Mouse (Mus musculus) cerebellum, adult 2 months (tissue): Measurements from ENCODE around the gene Negr1.

Source experiments
- CTCF ChIP-seq: fragments of 200-500 bp; IDR thresholded peaks from 2 replicates; pipeline ENCODE4 v1.5.1; 2011; ENCODE audit warnings: low read depth, mild to moderate bottlenecking, control low read depth, low read length, moderate library complexity, borderline replicate concordance; ENCODE audit not compliant: insufficient read depth
- POLR2A ChIP-seq: fragments of 200-500 bp; IDR thresholded peaks from 2 replicates; pipeline ENCODE4 v1.6.1; 2011; ENCODE audit warnings: low read length, control low read depth, borderline replicate concordance; ENCODE audit not compliant: insufficient read depth

- no peak for TF ChIP-seq CTCF
- no peak for TF ChIP-seq POLR2A
These were observed 233.0 kb downstream of the Negr1 start for GRCm38 (mm10) chr3:156794610-156795009.
